In the genomic region with DNA sequence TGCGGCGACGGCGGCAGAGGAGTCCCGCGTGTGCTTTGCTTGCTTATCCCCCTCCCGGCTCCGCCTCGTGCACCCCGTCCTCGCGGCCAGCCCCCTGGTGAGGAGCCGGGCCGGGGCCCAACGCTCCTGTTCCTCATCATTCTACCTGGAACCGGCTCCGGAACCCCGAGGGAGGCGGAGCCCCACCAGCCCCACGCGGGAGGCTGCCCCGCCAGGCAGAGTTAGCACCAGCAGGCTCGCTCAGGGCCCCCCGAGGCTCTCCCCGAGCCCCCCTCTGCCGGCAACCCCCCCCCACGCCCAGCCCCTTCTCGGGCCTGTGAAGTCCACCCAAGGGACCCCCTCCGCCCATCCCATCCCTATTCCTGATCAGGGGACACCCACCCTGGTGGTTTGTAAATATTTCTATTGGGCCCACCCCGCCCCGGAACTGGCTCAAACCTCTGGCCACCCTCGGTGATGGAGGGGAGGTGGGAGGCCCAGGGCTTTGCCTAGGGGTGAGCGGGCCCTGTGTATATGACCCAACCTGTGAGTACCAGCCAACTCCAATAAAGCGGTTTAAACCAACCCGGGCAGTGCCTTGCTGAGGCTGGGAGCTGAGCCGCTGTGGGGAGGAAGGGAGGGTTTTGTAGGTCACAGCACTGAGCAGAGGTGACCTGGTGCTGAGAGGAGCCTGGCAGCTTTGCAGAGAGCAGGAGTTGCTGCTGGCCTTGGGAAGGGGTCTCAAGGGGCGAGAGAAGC, we compare ENCODE assay signal across 8 mouse cellular contexts. TPM values are rescaled to one million over a fixed set of nuclear protein-coding genes. Genes with fewer than 3 reads are reported as not detected.
DNase-seq lines count a peak whose midpoint lies in the region; ATAC-seq and TF ChIP-seq lines count a peak whose summit lies in the region.

No protein-coding gene starts in this region.

- peak overlapping the region; percentile 96 for H3K4me2 ChIP-seq in embryonic facial prominence, embryonic 13.5 days
- H3K4me2 ChIP-seq in hindbrain, embryonic 16.5 days (ENCODE audit: low read length), result peak overlapping the region; percentile 74
- H3K4me2 ChIP-seq in liver, embryonic 15.5 days, result peak overlapping the region; percentile 65

- 0 out of 2 replicates have a peak, but pooled peaks have one; percentile 45 for ATAC-seq in embryonic facial prominence, embryonic 13.5 days (ENCODE audit: insufficient number of reproducible peaks, insufficient read depth, low FRiP score, low TSS enrichment, low read depth)
- ATAC-seq in hindbrain, embryonic 16.5 days, result no peak
- ATAC-seq in liver, embryonic 15.5 days (ENCODE audit: insufficient read depth), result no peak

- intact Hi-C loops in gastrocnemius, adult 2 months (cut with DNase I), result no loop called here

- peak overlapping the region; percentile 75 for H3K4me3 ChIP-seq in gastrocnemius, adult 2 months
- peak overlapping the region; percentile 57 for H3K4me3 ChIP-seq in embryonic facial prominence, embryonic 13.5 days
- peak overlapping the region; percentile 44 for H3K4me3 ChIP-seq in hindbrain, embryonic 16.5 days (ENCODE audit: low read length)
- H3K4me3 ChIP-seq in liver, embryonic 15.5 days (replicated peaks), result peak overlapping the region; percentile 40

- no peaks in the 10 kb centered on the region for H3K36me3 ChIP-seq in embryonic facial prominence, embryonic 13.5 days
- H3K36me3 ChIP-seq in hindbrain, embryonic 16.5 days (ENCODE audit: control insufficient read depth, insufficient read depth, low read length), result no peaks in the 10 kb centered on the region
- H3K36me3 ChIP-seq in liver, embryonic 15.5 days (replicated peaks), result no peaks in the 10 kb centered on the region

- no peaks in the 10 kb centered on the region for H3K9me3 ChIP-seq in embryonic facial prominence, embryonic 13.5 days
- no peaks in the 10 kb centered on the region for H3K9me3 ChIP-seq in hindbrain, embryonic 16.5 days (ENCODE audit: control insufficient read depth, low read length)
- no peaks in the 10 kb centered on the region for H3K9me3 ChIP-seq in liver, embryonic 15.5 days (replicated peaks)

- 12% methylated on average over 37 of the region's 37 CpGs for WGBS in embryonic facial prominence, embryonic 13.5 days
- WGBS in hindbrain, embryonic 16.5 days, result 11% methylated on average over 30 of the region's 37 CpGs
- 12% methylated on average over 37 of the region's 37 CpGs for WGBS in liver, embryonic 15.5 days (ENCODE audit: insufficient replicate concordance)

- peak overlapping the region; percentile 80 for H3K9ac ChIP-seq in embryonic facial prominence, embryonic 13.5 days
- peak overlapping the region; percentile 67 for H3K9ac ChIP-seq in hindbrain, embryonic 16.5 days (ENCODE audit: low read depth, low read length)
- H3K9ac ChIP-seq in liver, embryonic 15.5 days, result no peak overlapping the region

- DNase-seq in gastrocnemius, adult 2 months, result no peak
- DNase-seq in gastrocnemius, postnatal 10 days, result no peak
- DNase-seq in layer of hippocampus, postnatal 14 days (ENCODE audit: low spot score in 2 of 2), result no peak
- no peak for DNase-seq in adrenal gland, postnatal 14 days
- no peak for DNase-seq in thymus, postnatal 4 days

- peaks cover 34% of the 10 kb centered on the region for H3K27me3 ChIP-seq in embryonic facial prominence, embryonic 13.5 days
- H3K27me3 ChIP-seq in hindbrain, embryonic 16.5 days (replicated peaks; ENCODE audit: control insufficient read depth, insufficient read depth, low read length), result 0 out of 2 replicates have a peak, but pooled peaks cover 3% of the 10 kb centered on the region
- H3K27me3 ChIP-seq in liver, embryonic 15.5 days, result peaks cover 67% of the 10 kb centered on the region

- TF ChIP-seq CTCF in gastrocnemius, adult 2 months (IDR thresholded peaks at IDR 0.05), result no peak

- peaks cover 27% of the 10 kb centered on the region for H3K4me1 ChIP-seq in embryonic facial prominence, embryonic 13.5 days
- peaks cover 27% of the 10 kb centered on the region for H3K4me1 ChIP-seq in hindbrain, embryonic 16.5 days (ENCODE audit: control insufficient read depth, insufficient read depth, low read depth, low read length)
- peaks cover 9% of the 10 kb centered on the region for H3K4me1 ChIP-seq in liver, embryonic 15.5 days (replicated peaks)

- no peak overlapping the region for H3K27ac ChIP-seq in gastrocnemius, adult 2 months
- H3K27ac ChIP-seq in embryonic facial prominence, embryonic 13.5 days, result no peak overlapping the region
- peak overlapping the region; percentile 64 for H3K27ac ChIP-seq in hindbrain, embryonic 16.5 days (ENCODE audit: low read depth, low read length)
- no peak overlapping the region for H3K27ac ChIP-seq in liver, embryonic 15.5 days (replicated peaks)

RNA-seq across cellular contexts. Expression of gene Vstm2l, which starts 29.9 kb away (rescaled TPM):
- total RNA-seq in gastrocnemius, adult 2 months (2021), result not detected
- under 1 TPM; 0.40 to 0.45 TPM for total RNA-seq in gastrocnemius, postnatal 10 days (2021)
- polyA plus RNA-seq in embryonic facial prominence, embryonic 13.5 days (2015; fragmentation: Nextera tagmentation; extraction: Ambion mirVana), result 0.39 and 0.49 TPM in 2 replicates
- 9.5 and 20.7 TPM in 2 replicates for polyA plus RNA-seq in hindbrain, embryonic 16.5 days (2015; fragmentation: Nextera tagmentation; extraction: Ambion mirVana)
- polyA plus RNA-seq in liver, embryonic 15.5 days (2015; fragmentation: Nextera tagmentation; extraction: Ambion mirVana), result not detected in 2 replicates
- total RNA-seq in layer of hippocampus, postnatal 14 days (2021), result 100 to 1,000 TPM; 140 to 144 TPM
- 1.7 and 7.7 TPM in 2 replicates for total RNA-seq in adrenal gland, postnatal 14 days (2021)

Comparison
In these comparisons a context has a peak if more than half of its experiments do, and no peak if none do; other contexts are left out.
1. RNA of gene Vstm2l, which starts 29.9 kb away (total RNA-seq): 140 to 144 TPM in layer of hippocampus, postnatal 14 days; 1.7 to 7.7 TPM in adrenal gland, postnatal 14 days, 0.40 to 0.45 TPM in gastrocnemius, postnatal 10 days and not detected in gastrocnemius, adult 2 months; every median in the first group is over 10 times any median in the second.
2. Peak in every context shown above with its lines, with median percentiles within 50 percentile points of each other: H3K4me3 ChIP-seq and H3K4me2 ChIP-seq.